Mouse (Mus musculus): ENCODE measurements around the gene Pbx4. TPM values are rescaled to one million over a fixed set of nuclear protein-coding genes. Genes with fewer than 3 reads are reported as not detected.
A peak's percentile ranks its signal among the peaks of the same experiment; 100 is the strongest.

Gene Pbx4
- polyA plus RNA-seq, 1 experiment from 2014 or later: 55.3 TPM

DNA sequence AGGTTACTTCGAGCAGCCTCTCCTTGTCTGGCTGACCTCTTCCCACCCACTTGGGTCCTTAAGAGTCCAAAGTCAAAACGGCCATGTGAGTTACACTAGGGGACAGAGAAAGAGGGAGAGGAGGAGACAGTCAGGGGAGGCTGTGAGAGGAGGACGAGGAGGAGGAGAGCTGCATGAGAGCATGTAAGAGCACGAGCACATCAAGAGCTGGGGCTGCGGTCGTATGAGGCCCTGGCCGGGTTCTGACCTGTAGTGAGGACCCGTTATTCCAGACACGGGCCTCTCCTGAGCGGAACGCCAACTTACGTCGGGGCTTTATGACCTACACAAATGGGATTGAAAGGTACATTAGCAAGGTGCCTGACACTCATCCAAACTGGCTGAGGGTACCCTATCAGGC, 79.6 kb downstream of the Pbx4 start:
- no peaks in the 10 kb centered on the region for H3K4me1 ChIP-seq
- H3K9ac ChIP-seq (replicated peaks): no peak overlapping the region
- 92% methylated on average over 13 of the region's 13 CpGs for WGBS
- no peak overlapping the region for H3K4me2 ChIP-seq (replicated peaks)
- H3K36me3 ChIP-seq: peaks cover 65% of the 10 kb centered on the region
- no peaks in the 10 kb centered on the region for H3K27me3 ChIP-seq
- no peak overlapping the region for H3K27ac ChIP-seq (replicated peaks)
- H3K9me3 ChIP-seq: no peaks in the 10 kb centered on the region
- H3K4me3 ChIP-seq: no peak overlapping the region
- ATAC-seq (replicated peaks): no peak

DNA sequence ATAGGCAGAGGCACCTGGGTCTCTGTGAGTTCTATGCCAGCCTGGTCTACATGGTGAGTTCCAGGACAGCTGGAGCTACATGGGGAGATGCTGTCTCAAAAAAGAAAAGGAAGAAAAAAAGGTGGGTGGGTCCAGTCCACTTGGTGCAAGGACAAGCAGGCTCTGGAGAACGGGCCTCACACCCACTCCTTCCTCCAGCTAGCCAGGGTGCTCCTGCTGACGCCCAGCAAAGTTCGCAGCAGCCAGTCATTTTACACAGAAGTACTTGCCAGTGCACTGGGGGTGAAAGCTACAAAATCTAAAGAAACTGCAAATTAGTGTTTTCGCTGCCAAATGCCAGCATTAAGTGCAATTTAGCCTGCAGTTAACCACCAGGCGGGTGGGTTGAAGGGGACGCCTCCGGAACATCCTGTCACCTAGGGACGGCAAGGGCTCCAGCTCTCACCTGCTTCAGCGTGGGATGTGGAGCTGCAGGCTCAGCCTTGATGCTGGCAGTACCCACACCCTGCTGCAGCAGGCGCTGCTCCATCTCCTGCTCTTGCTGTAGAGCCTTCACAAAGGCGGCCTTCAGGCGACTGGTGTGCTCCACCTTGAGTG, 80.3 kb downstream of the Pbx4 start:
- Histone ChIP-seq H3K4me1 (no peaks in the 10 kb centered on the region), H3K9me3 (no peaks in the 10 kb centered on the region), H3K27me3 (no peaks in the 10 kb centered on the region), H3K4me2 (replicated peaks) (no peak overlapping the region), H3K9ac (replicated peaks) (no peak overlapping the region), H3K4me3 (no peak overlapping the region), H3K27ac (replicated peaks) (no peak overlapping the region), H3K36me3 (peaks cover 65% of the 10 kb centered on the region)
- 93% methylated on average over 12 of the region's 12 CpGs for WGBS
- ATAC-seq (replicated peaks): no peak

GRCm38 (mm10) chr8:69914526-69914925, 82.2 kb downstream of the Pbx4 start:
- Histone ChIP-seq H3K27me3 (no peaks in the 10 kb centered on the region), H3K4me2 (replicated peaks) (no peak overlapping the region), H3K27ac (replicated peaks) (no peak overlapping the region), H3K9me3 (no peaks in the 10 kb centered on the region), H3K4me3 (no peak overlapping the region), H3K36me3 (peaks cover 49% of the 10 kb centered on the region), H3K4me1 (no peaks in the 10 kb centered on the region), H3K9ac (replicated peaks) (no peak overlapping the region)
- ATAC-seq (replicated peaks): no peak
- 91% methylated on average over 4 of the region's 4 CpGs for WGBS

GRCm38 (mm10) chr8:69915748-69916147, 83.5 kb downstream of the Pbx4 start:
- Histone ChIP-seq H3K4me2 (replicated peaks) (no peak overlapping the region), H3K36me3 (peaks cover 42% of the 10 kb centered on the region), H3K27ac (replicated peaks) (no peak overlapping the region), H3K4me3 (no peak overlapping the region), H3K9me3 (no peaks in the 10 kb centered on the region), H3K9ac (replicated peaks) (no peak overlapping the region), H3K27me3 (no peaks in the 10 kb centered on the region), H3K4me1 (peaks cover 9% of the 10 kb centered on the region)
- 36% methylated on average over 5 of the region's 5 CpGs for WGBS
- ATAC-seq (replicated peaks): no peak

GRCm38 (mm10) chr8:69918506-69918905, 86.2 kb downstream of the Pbx4 start:
- peak; percentile 12; the same call in 1 of the 2 replicates for ATAC-seq (replicated peaks)
- Histone ChIP-seq H3K9me3 (no peaks in the 10 kb centered on the region), H3K36me3 (peaks cover 24% of the 10 kb centered on the region), H3K4me1 (peaks cover 16% of the 10 kb centered on the region), H3K9ac (replicated peaks) (no peak overlapping the region), H3K4me2 (replicated peaks) (no peak overlapping the region), H3K4me3 (no peak overlapping the region), H3K27ac (replicated peaks) (no peak overlapping the region), H3K27me3 (no peaks in the 10 kb centered on the region)

DNA sequence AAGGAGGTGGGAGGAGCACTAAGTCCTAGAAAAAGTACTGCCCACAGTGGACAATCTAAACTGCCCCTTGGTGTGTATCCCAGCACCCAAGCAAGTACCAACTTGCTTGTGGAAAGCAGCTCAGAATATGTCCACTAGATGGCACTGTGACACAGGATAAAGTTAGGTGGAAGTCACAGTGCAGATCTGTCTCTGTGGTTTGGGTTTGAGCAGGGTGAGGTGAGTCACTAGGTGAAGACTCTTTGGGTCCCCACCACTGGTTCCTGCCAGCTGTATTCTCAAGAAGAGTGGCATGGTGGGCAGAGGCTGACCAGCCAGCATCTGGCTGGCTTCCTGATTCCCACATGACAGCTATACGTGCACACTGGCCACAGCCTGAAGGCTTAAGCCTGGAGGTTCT, 86.7 kb downstream of the Pbx4 start:
- H3K4me3 ChIP-seq: no peak overlapping the region
- H3K36me3 ChIP-seq: peaks cover 19% of the 10 kb centered on the region
- ATAC-seq (replicated peaks): peak; percentile 71
- 81% methylated on average over 1 of the region's 1 CpGs for WGBS
- H3K4me2 ChIP-seq (replicated peaks): no peak overlapping the region
- H3K9ac ChIP-seq (replicated peaks): no peak overlapping the region
- no peaks in the 10 kb centered on the region for H3K27me3 ChIP-seq
- H3K9me3 ChIP-seq: no peaks in the 10 kb centered on the region
- H3K27ac ChIP-seq (replicated peaks): no peak overlapping the region
- H3K4me1 ChIP-seq: peaks cover 16% of the 10 kb centered on the region

- peaks cover 16% of the 10 kb centered on the region for H3K4me1 ChIP-seq
- no peaks in the 10 kb centered on the region for H3K9me3 ChIP-seq
- H3K4me3 ChIP-seq: no peak overlapping the region
- WGBS: 46% methylated on average over 11 of the region's 11 CpGs
- peak; percentile 24 for ATAC-seq (replicated peaks)
- no peak overlapping the region for H3K4me2 ChIP-seq (replicated peaks)
- H3K27ac ChIP-seq (replicated peaks): peak overlapping the region; percentile 53
- no peak overlapping the region for H3K9ac ChIP-seq (replicated peaks)
- peaks cover 12% of the 10 kb centered on the region for H3K36me3 ChIP-seq
- no peaks in the 10 kb centered on the region for H3K27me3 ChIP-seq
Measured at GRCm38 (mm10) chr8:69919876-69920662, 87.8 kb downstream of the Pbx4 start.

DNA sequence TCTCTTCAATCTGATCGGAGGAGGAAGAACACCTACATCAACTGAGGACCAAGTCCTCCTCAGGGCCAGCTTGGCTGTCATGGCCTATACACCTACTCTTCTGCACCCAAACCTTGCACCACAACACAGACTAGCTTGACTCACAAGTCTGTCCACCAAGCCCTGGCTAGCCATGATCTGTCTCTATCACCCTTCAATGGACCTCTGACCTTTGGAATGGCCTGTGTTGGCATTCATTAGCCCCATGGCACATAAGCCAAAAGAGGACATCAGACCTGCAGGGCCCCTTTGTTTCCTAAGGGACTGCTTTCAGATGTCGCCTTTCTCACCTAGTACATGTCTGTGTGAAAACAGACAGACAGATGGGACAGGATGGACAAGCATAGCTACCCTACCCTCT, 88.8 kb downstream of the Pbx4 start:
- Histone ChIP-seq H3K4me3 (no peak overlapping the region), H3K9me3 (no peaks in the 10 kb centered on the region), H3K4me2 (replicated peaks) (no peak overlapping the region), H3K27ac (replicated peaks) (peak overlapping the region; percentile 53), H3K27me3 (no peaks in the 10 kb centered on the region), H3K36me3 (peaks cover 10% of the 10 kb centered on the region), H3K9ac (replicated peaks) (no peak overlapping the region), H3K4me1 (peaks cover 16% of the 10 kb centered on the region)
- WGBS: 87% methylated on average over 2 of the region's 2 CpGs
- ATAC-seq (replicated peaks): no peak

Other genes starting within 250 kb of the Pbx4 start
- gene Zfp868, start 206.9 kb upstream of the Pbx4 start, polyA plus RNA-seq (2015; fragmentation: Nextera tagmentation; extraction: Ambion mirVana): 43.9 and 44.7 TPM in 2 replicates
- gene Zfp964, start 178.0 kb upstream of the Pbx4 start, polyA plus RNA-seq (2015; fragmentation: Nextera tagmentation; extraction: Ambion mirVana): 1.9 and 2.2 TPM in 2 replicates
- gene Zfp869, start 121.8 kb upstream of the Pbx4 start, polyA plus RNA-seq (2015; fragmentation: Nextera tagmentation; extraction: Ambion mirVana): 31.9 and 32.0 TPM in 2 replicates
- 8.7 TPM in 2 replicates for gene Zfp963, start 82.5 kb upstream of the Pbx4 start, polyA plus RNA-seq (2015; fragmentation: Nextera tagmentation; extraction: Ambion mirVana)
- 0.61 TPM in 1 of 2 replicates, not detected in the other for gene Gm20422, start 57.6 kb upstream of the Pbx4 start, polyA plus RNA-seq (2015; fragmentation: Nextera tagmentation; extraction: Ambion mirVana)
- 50.2 and 50.8 TPM in 2 replicates for gene Atp13a1, start 41.3 kb upstream of the Pbx4 start, polyA plus RNA-seq (2015; fragmentation: Nextera tagmentation; extraction: Ambion mirVana)
- gene Zfp866, start 41.3 kb upstream of the Pbx4 start, polyA plus RNA-seq (2015; fragmentation: Nextera tagmentation; extraction: Ambion mirVana): 48.2 and 48.3 TPM in 2 replicates
- 42.4 and 44.4 TPM in 2 replicates for gene Gmip, start 23.8 kb upstream of the Pbx4 start, polyA plus RNA-seq (2015; fragmentation: Nextera tagmentation; extraction: Ambion mirVana)
- 0.65 and 0.89 TPM in 2 replicates for gene Lpar2, start 10.1 kb upstream of the Pbx4 start, polyA plus RNA-seq (2015; fragmentation: Nextera tagmentation; extraction: Ambion mirVana)
- 3.6 and 4.0 TPM in 2 replicates for gene Cilp2, start 55.2 kb downstream of the Pbx4 start, polyA plus RNA-seq (2015; fragmentation: Nextera tagmentation; extraction: Ambion mirVana)
- gene Tssk6, start 69.7 kb downstream of the Pbx4 start, polyA plus RNA-seq (2015; fragmentation: Nextera tagmentation; extraction: Ambion mirVana): 3.4 and 3.8 TPM in 2 replicates
- gene Ndufa13, start 70.1 kb downstream of the Pbx4 start, polyA plus RNA-seq (2015; fragmentation: Nextera tagmentation; extraction: Ambion mirVana): 173 and 179 TPM in 2 replicates
- 8.9 and 9.0 TPM in 2 replicates for gene Yjefn3, start 70.2 kb downstream of the Pbx4 start, polyA plus RNA-seq (2015; fragmentation: Nextera tagmentation; extraction: Ambion mirVana)
- gene Gatad2a, start 163.9 kb downstream of the Pbx4 start, polyA plus RNA-seq (2015; fragmentation: Nextera tagmentation; extraction: Ambion mirVana): 28.3 and 35.5 TPM in 2 replicates
- gene Mau2, start 210.2 kb downstream of the Pbx4 start, polyA plus RNA-seq (2015; fragmentation: Nextera tagmentation; extraction: Ambion mirVana): 84.5 and 85.9 TPM in 2 replicates
- gene Sugp1, start 210.3 kb downstream of the Pbx4 start, polyA plus RNA-seq (2015; fragmentation: Nextera tagmentation; extraction: Ambion mirVana): 60.9 and 66.5 TPM in 2 replicates
- gene Tm6sf2, start 240.4 kb downstream of the Pbx4 start, polyA plus RNA-seq (2015; fragmentation: Nextera tagmentation; extraction: Ambion mirVana): 1.3 and 1.5 TPM in 2 replicates